Mouse (Mus musculus) small intestine, adult 2 months (tissue): ENCODE data around the gene Nod2.

Experiments used
- CTCF ChIP-seq: fragments of 200-500 bp; IDR thresholded peaks from 2 replicates; pipeline ENCODE4 v1.5.1; 2012; ENCODE audit warnings: low read depth, mild to moderate bottlenecking, control low read depth, inconsistent platforms, low read length, moderate library complexity, mixed read lengths; ENCODE audit not compliant: insufficient replicate concordance, insufficient read length; ENCODE audit errors: extremely low read depth
- POLR2A ChIP-seq: fragments of 200-500 bp; IDR thresholded peaks from 2 replicates; pipeline ENCODE4 v1.6.1; 2012; ENCODE audit warnings: low read depth, mild to moderate bottlenecking, control low read depth, inconsistent platforms, low read length, moderate library complexity

- no peak for TF ChIP-seq POLR2A
- TF ChIP-seq CTCF, result no peak
These were observed 26.7 kb downstream of the Nod2 start for GRCm38 (mm10) chr8:88673859-88674258.
